Mouse (Mus musculus) testis, adult 2 months (tissue): Measurements from ENCODE around the gene Daw1. TPM values are rescaled to one million over a fixed set of nuclear protein-coding genes. Genes with fewer than 3 reads are reported as not detected.

Experiments used
- H3K27ac ChIP-seq: fragments of 200-500 bp; 2 replicates; pipeline ENCODE4 v1.5.1; 2012; ENCODE audit warnings: low read depth, low read length; ENCODE audit not compliant: control insufficient read depth, insufficient read depth
- H3K27me3 ChIP-seq: fragments of 200-500 bp; 2 replicates; pipeline ENCODE4 v1.6.1; 2012; ENCODE audit warnings: mild to moderate bottlenecking, low read length, moderate library complexity; ENCODE audit not compliant: control insufficient read depth, insufficient read depth
- H3K36me3 ChIP-seq: fragments of 200-500 bp; 2 replicates; pipeline ENCODE4 v1.6.1; 2012; ENCODE audit warnings: mild to moderate bottlenecking, low read length; ENCODE audit not compliant: control insufficient read depth, insufficient read depth
- H3K4me1 ChIP-seq: fragments of 200-500 bp; 2 replicates; pipeline ENCODE4 v1.6.1; 2012; ENCODE audit warnings: low read length; ENCODE audit not compliant: control insufficient read depth, insufficient read depth
- H3K4me3 ChIP-seq: fragments of 200-500 bp; 2 replicates; pipeline ENCODE4 v1.5.1; 2012; ENCODE audit warnings: low read depth, mild to moderate bottlenecking, low read length, moderate library complexity, mixed read lengths; ENCODE audit not compliant: control insufficient read depth
- CTCF ChIP-seq: fragments of 200-500 bp; IDR thresholded peaks from 2 replicates; pipeline ENCODE4 v1.5.1; 2012; ENCODE audit warnings: low read depth, mild to moderate bottlenecking, inconsistent platforms, low read length, moderate library complexity; ENCODE audit not compliant: control insufficient read depth, insufficient read depth, insufficient replicate concordance
- POLR2A ChIP-seq: fragments of 200-500 bp; IDR thresholded peaks from 2 replicates; pipeline ENCODE4 v1.6.1; 2012; ENCODE audit warnings: low read depth, mild to moderate bottlenecking, inconsistent platforms, low read length, moderate library complexity; ENCODE audit not compliant: control insufficient read depth
- polyA plus RNA-seq: library from polyadenylated mRNA; depleted of rRNA; stranded (reverse); fragments of >200 nt; gene quantifications from 2 replicates; pipeline ENCODE4 v1.2.3, GENCODE M21; 2012

Daw1 gene
- polyA plus RNA-seq, 1 experiment, result 33.8 TPM

- H3K4me1 ChIP-seq, result no peaks in the 10 kb centered on the region
- TF ChIP-seq POLR2A, result no peak
- TF ChIP-seq CTCF, result no peak
- H3K36me3 ChIP-seq, result no peaks in the 10 kb centered on the region
Observed at GRCm38 (mm10) chr1:83120312-83120711, 39.2 kb upstream of the Daw1 start.

DNA sequence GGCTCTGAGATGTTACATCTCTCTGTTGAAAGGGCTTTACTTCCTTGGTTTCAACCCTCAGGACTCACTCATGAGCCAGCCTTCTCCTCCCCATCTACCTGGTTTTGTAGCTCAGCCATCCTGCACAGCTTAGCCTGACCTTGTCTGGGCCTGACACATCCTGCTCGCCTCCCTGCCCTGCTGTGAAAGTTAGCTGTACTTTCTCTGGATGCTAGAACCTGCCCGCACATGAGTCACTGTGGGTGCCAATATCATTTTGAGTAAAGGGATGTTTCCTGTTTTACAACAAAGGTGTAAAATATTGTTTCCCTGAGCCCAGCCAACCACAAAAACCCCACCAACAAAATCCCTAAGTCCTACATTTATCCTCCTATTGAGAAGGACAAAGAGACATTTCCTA is 36.4 kb upstream of the Daw1 start:
- Histone ChIP-seq H3K4me3 (no peak overlapping the region), H3K36me3 (no peaks in the 10 kb centered on the region), H3K27ac (no peak overlapping the region), H3K4me1 (no peaks in the 10 kb centered on the region), H3K27me3 (no peaks in the 10 kb centered on the region)
- no peak for TF ChIP-seq CTCF
- no peak for TF ChIP-seq POLR2A

More at GRCm38 (mm10) chr1:83120312-83120711, 39.2 kb upstream of the Daw1 start:
- Histone ChIP-seq H3K27me3 (no peaks in the 10 kb centered on the region), H3K4me3 (no peak overlapping the region), H3K27ac (no peak overlapping the region)

GRCm38 (mm10) chr1:83135829-83136228 is 23.7 kb upstream of the Daw1 start:
- Histone ChIP-seq H3K4me1 (peaks cover 5% of the 10 kb centered on the region; the same call in 1 of the 2 replicates), H3K27ac (no peak overlapping the region), H3K36me3 (no peaks in the 10 kb centered on the region), H3K4me3 (no peak overlapping the region), H3K27me3 (no peaks in the 10 kb centered on the region)
- TF ChIP-seq POLR2A (no peak), CTCF (no peak)

GRCm38 (mm10) chr1:83137847-83138246 is 21.7 kb upstream of the Daw1 start:
- Histone ChIP-seq H3K36me3 (no peaks in the 10 kb centered on the region), H3K4me1 (peaks cover 5% of the 10 kb centered on the region; the same call in 1 of the 2 replicates), H3K27me3 (no peaks in the 10 kb centered on the region), H3K27ac (0 out of 2 replicates have a peak overlapping the region, but pooled peaks have one; percentile 10), H3K4me3 (peak overlapping the region; percentile 62)
- 0 out of 2 replicates have a peak, but pooled peaks have one; percentile 38 for TF ChIP-seq POLR2A
- no peak for TF ChIP-seq CTCF

DNA sequence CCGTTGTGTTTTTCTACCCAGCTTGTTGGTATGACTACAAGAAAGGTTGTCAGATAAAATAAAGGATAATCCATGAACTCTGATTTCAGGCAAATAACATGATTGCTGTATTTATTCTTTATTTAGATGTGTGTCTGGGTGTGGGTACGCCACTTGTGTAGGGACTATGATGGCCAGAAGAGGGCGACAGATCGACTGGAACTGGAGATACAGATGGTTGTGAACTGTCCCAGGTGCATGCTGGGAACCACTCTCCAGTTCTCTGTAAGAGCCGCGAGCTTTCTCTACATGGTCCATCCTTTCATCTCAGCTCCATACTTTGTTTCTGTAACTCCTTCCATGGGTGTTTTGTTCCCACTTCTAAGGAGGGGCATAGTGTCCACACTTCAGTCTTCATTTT is 20.8 kb upstream of the Daw1 start:
- Histone ChIP-seq H3K4me3 (no peak overlapping the region), H3K36me3 (no peaks in the 10 kb centered on the region), H3K27me3 (no peaks in the 10 kb centered on the region), H3K4me1 (peaks cover 5% of the 10 kb centered on the region; the same call in 1 of the 2 replicates), H3K27ac (no peak overlapping the region)
- TF ChIP-seq CTCF (peak; percentile 35; the same call in 1 of the 2 replicates), POLR2A (no peak)

DNA sequence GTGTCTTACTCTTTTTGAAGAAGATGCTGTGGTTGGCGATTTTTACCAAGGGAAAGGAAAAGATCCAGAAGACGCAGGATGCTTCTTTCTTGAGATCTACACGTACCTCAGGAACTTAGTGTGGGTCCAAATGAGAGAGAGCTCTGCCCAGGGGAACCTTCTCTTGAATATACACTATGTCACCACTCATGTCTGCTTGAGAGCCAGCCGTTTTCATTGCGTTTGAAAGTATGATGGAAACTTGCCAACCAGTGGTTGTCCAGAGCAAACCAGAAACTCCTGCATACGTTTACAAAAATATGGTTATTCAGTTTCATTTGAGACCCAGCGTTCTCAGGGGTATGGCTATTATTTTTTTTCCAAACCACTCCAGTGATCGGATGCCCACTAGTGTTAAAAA is 18.0 kb upstream of the Daw1 start:
- TF ChIP-seq POLR2A (no peak), CTCF (no peak)
- Histone ChIP-seq H3K27me3 (no peaks in the 10 kb centered on the region), H3K27ac (no peak overlapping the region), H3K36me3 (no peaks in the 10 kb centered on the region), H3K4me1 (peaks cover 5% of the 10 kb centered on the region; the same call in 1 of the 2 replicates), H3K4me3 (no peak overlapping the region)

DNA sequence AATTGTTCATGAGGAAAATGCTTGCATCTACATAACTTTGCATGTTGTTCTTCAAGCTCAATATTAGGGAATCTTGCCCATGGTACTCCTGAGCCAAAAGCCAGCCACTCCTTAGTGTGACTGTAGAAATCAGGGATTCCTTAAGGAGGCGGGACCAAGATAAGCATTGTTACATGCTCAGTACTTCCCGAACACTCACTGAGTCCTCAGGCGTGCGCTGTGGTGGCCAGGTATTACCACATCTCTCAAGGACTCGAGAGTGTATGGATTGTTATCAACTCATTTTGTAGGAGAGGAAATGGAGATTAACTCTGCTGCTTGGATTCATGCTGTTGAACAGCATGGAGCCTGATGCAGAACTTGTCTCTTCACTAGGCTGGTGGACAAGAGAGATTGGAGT is 17.5 kb upstream of the Daw1 start:
- H3K27ac ChIP-seq, result no peak overlapping the region
- H3K4me3 ChIP-seq, result no peak overlapping the region
- TF ChIP-seq POLR2A, result no peak
- TF ChIP-seq CTCF, result no peak
- H3K27me3 ChIP-seq, result no peaks in the 10 kb centered on the region
- no peaks in the 10 kb centered on the region for H3K36me3 ChIP-seq
- peaks cover 5% of the 10 kb centered on the region; the same call in 1 of the 2 replicates for H3K4me1 ChIP-seq

- Histone ChIP-seq H3K36me3 (no peaks in the 10 kb centered on the region), H3K4me1 (no peaks in the 10 kb centered on the region), H3K4me3 (no peak overlapping the region), H3K27ac (no peak overlapping the region), H3K27me3 (no peaks in the 10 kb centered on the region)
- TF ChIP-seq POLR2A, result no peak
- TF ChIP-seq CTCF, result no peak
Observed at GRCm38 (mm10) chr1:83146547-83146946, 13.0 kb upstream of the Daw1 start.

DNA sequence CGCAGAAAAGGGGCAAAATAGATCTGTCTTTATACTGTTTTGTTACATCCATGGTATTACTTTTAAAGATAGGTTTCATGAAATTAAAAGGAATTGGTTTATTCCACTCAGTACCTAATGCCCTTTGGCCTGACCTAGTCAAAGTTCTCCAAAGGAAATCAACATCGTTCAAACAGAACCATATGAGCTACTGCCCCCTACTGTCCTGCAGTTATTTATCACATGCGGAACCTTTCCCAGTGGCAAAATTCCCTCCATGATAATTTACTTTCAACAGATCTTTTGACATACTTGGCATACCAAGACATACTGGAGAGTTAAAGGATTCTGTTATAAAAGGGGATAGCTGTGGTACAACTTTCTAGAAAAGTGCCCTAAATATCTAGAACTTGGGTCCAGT is 9.3 kb upstream of the Daw1 start:
- Histone ChIP-seq H3K27me3 (no peaks in the 10 kb centered on the region), H3K4me1 (no peaks in the 10 kb centered on the region), H3K4me3 (no peak overlapping the region), H3K27ac (no peak overlapping the region), H3K36me3 (no peaks in the 10 kb centered on the region)
- no peak for TF ChIP-seq CTCF
- no peak for TF ChIP-seq POLR2A
